Mouse (Mus musculus) kidney, postnatal 0 days (tissue): ENCODE results near the gene Slc44a4. TPM values are rescaled to one million over a fixed set of nuclear protein-coding genes. Genes with fewer than 3 reads are reported as not detected.

Source experiments
- ATAC-seq: fragments of 200-750 bp; cut with Nextera tagmentation; replicated peaks from 2 replicates; pipeline ENCODE4 v1.8.0; 2017; ENCODE audit warnings: low read depth, moderate number of reproducible peaks, moderate TSS enrichment, moderate library complexity; ENCODE audit not compliant: low FRiP score
- DNase-seq: peaks from one replicate; pipeline ENCODE4 v3.0.0-alpha.2; 2016; ENCODE audit warnings: low spot score
- H3K27ac ChIP-seq: fragments of 300-500 bp; sonication (generic); 2 replicates; pipeline ENCODE4 v1.5.1; 2014; ENCODE audit warnings: mild to moderate bottlenecking
- H3K27me3 ChIP-seq: fragments of 300-500 bp; sonication (generic); 2 replicates; pipeline ENCODE4 v1.6.1; 2014; ENCODE audit warnings: low read length, mixed read lengths; ENCODE audit not compliant: insufficient read depth
- H3K36me3 ChIP-seq: fragments of 300-500 bp; sonication (generic); 2 replicates; pipeline ENCODE4 v1.6.1; 2014; ENCODE audit warnings: low read length, mixed read lengths; ENCODE audit not compliant: insufficient read depth
- H3K4me1 ChIP-seq: fragments of 300-500 bp; sonication (generic); replicated peaks from 2 replicates; pipeline ENCODE4 v1.6.1; 2014; ENCODE audit warnings: antibody characterized with exemption, low read length, mixed read lengths; ENCODE audit not compliant: insufficient read depth
- H3K4me2 ChIP-seq: fragments of 300-500 bp; sonication (generic); 2 replicates; pipeline ENCODE4 v1.6.1; 2014; ENCODE audit warnings: mild to moderate bottlenecking, low read length, moderate library complexity, mixed read lengths
- H3K4me3 ChIP-seq: fragments of 300-500 bp; sonication (generic); replicated peaks from 2 replicates; pipeline ENCODE4 v1.5.1; 2014; ENCODE audit warnings: low read depth, low read length
- H3K9ac ChIP-seq: fragments of 300-500 bp; sonication (generic); 2 replicates; pipeline ENCODE4 v1.6.1; 2014; ENCODE audit warnings: low read depth, low read length
- H3K9me3 ChIP-seq: fragments of 300-500 bp; sonication (generic); replicated peaks from 2 replicates; pipeline ENCODE4 v1.6.1; 2016; ENCODE audit warnings: low read length, inconsistent platforms, mixed read lengths
- CTCF ChIP-seq: IDR thresholded peaks from 2 replicates; pipeline ENCODE4 v1.5.1; 2016; ENCODE audit warnings: antibody characterized with exemption, low read depth, mild to moderate bottlenecking, moderate library complexity
- WGBS: fragments of 180-500 bp; shearing (Covaris S2); extraction: QIAGEN DNeasy Blood & Tissue Kit; methylation state at CpG from one replicate; pipeline ENCODE4 v1.1.7; 2014; 5-methylcytosine and 5-hydroxymethylcytosine counted together
- polyA plus RNA-seq: library from polyadenylated mRNA; unstranded; fragments of >200 nt; fragmentation: Nextera tagmentation; extraction: Ambion mirVana; gene quantifications from 2 replicates; pipeline ENCODE4 v1.2.1, GENCODE M21; 2015

The Slc44a4 gene
- 24.2 and 27.3 TPM in 2 replicates for polyA plus RNA-seq

GRCm38 (mm10) chr17:34913930-34914665 lies at the start of gene Slc44a4:
Gene Slc44a4, plus strand, starts transcription at chr17:34914466.
- peak within 1 kb of the TSS; percentile 41 for H3K4me2 ChIP-seq
- peaks cover 43% of the 10 kb centered on the region for H3K36me3 ChIP-seq
- no peaks in the 10 kb centered on the region for H3K9me3 ChIP-seq
- no peak within 1 kb of the TSS; the same call in 1 of the 2 replicates for H3K9ac ChIP-seq
- ATAC-seq (0 out of 2 replicates have a peak, but pooled peaks have one; percentile 9), DNase-seq (no peak)
- TF ChIP-seq CTCF = no peak
- no peaks in the 10 kb centered on the region for H3K4me1 ChIP-seq
- WGBS = 32% methylated on average over 18 of the region's 18 CpGs
- H3K27ac ChIP-seq = peak within 1 kb of the TSS; percentile 75
- 0 out of 2 replicates have a peak within 1 kb of the TSS, but pooled peaks have one; percentile 8 for H3K4me3 ChIP-seq
- H3K27me3 ChIP-seq = no peaks in the 10 kb centered on the region

GRCm38 (mm10) chr17:34865981-34866380 lies 48.3 kb upstream of the Slc44a4 start:
- no peak for DNase-seq
- no peak overlapping the region for H3K27ac ChIP-seq
- H3K4me2 ChIP-seq = no peak overlapping the region
- no peak overlapping the region for H3K4me3 ChIP-seq
- no peaks in the 10 kb centered on the region for H3K27me3 ChIP-seq
- H3K9ac ChIP-seq = no peak overlapping the region
- WGBS = 46% methylated on average over 7 of the region's 7 CpGs
- H3K9me3 ChIP-seq = no peaks in the 10 kb centered on the region
- no peak for ATAC-seq
- no peaks in the 10 kb centered on the region for H3K36me3 ChIP-seq
- 0 out of 2 replicates have a peak, but pooled peaks cover 10% of the 10 kb centered on the region for H3K4me1 ChIP-seq
- TF ChIP-seq CTCF = no peak

DNA sequence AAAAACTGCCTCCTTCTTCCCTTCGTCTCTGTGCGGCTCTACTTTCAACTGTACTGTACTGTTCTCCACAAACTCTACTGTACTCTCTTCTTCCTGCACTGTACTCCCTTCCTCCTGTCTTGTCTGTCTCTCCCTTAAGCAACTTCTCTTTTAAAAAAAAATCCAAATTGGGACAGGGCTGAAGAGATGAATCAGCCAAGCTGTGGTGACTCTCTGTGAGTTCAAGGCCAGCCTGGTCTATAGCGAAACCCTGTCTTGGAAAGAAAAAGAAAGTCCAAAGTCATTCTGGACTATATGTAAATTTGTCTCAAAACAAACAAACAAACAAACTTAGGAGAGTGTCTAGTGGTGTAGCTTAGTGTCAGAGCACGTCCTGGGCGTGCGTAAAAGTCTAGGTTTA lies 39.9 kb upstream of the Slc44a4 start:
- H3K4me3 ChIP-seq = no peak overlapping the region
- 87% methylated on average over 6 of the region's 6 CpGs for WGBS
- no peaks in the 10 kb centered on the region for H3K36me3 ChIP-seq
- H3K4me1 ChIP-seq = no peaks in the 10 kb centered on the region
- H3K9me3 ChIP-seq = no peaks in the 10 kb centered on the region
- no peak overlapping the region for H3K27ac ChIP-seq
- H3K4me2 ChIP-seq = no peak overlapping the region
- no peaks in the 10 kb centered on the region for H3K27me3 ChIP-seq
- TF ChIP-seq CTCF = no peak
- DNase-seq = no peak
- H3K9ac ChIP-seq = no peak overlapping the region
- ATAC-seq = no peak

- no peak within 1 kb of the TSS for H3K9ac ChIP-seq
- no peaks in the 10 kb centered on the region for H3K9me3 ChIP-seq
- no peaks in the 10 kb centered on the region for H3K27me3 ChIP-seq
- no peak within 1 kb of the TSS for H3K4me2 ChIP-seq
- 0 out of 2 replicates have a peak, but pooled peaks cover 4% of the 10 kb centered on the region for H3K4me1 ChIP-seq
- H3K4me3 ChIP-seq = no peak within 1 kb of the TSS
- ATAC-seq = no peak
- H3K36me3 ChIP-seq = no peaks in the 10 kb centered on the region
- TF ChIP-seq CTCF = no peak
- DNase-seq = no peak
- WGBS = 55% methylated on average over 11 of the region's 11 CpGs
- H3K27ac ChIP-seq = no peak within 1 kb of the TSS
Observed at GRCm38 (mm10) chr17:34879336-34879879, 34.9 kb upstream of the Slc44a4 start, which contains the start of gene Zbtb12. Gene Zbtb12, plus strand, starts transcription at chr17:34879483.

DNA sequence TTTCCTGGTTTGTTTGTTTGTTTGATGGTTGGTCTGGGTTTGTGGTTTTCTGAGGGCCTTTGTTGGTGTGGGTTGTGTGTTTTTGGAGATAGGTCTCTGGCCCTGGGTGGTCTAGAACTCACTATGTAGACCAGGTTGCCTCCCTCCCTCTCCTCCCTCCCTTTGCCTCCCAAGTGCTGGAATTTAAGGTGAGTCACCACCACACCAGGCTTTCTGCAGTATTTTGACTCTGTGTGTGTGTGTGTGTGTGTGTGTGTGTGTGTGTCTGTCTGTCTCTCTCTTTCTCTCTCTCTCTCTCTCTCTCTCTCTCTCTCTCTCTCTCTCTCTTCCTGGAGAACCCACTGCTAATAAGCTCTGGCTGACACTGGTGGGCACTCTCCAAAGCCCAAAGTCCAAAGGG lies 33.1 kb upstream of the Slc44a4 start:
- no peak for ATAC-seq
- no peak for TF ChIP-seq CTCF
- Histone ChIP-seq H3K4me1 (0 out of 2 replicates have a peak, but pooled peaks cover 4% of the 10 kb centered on the region), H3K9me3 (no peaks in the 10 kb centered on the region), H3K4me3 (no peak overlapping the region), H3K36me3 (no peaks in the 10 kb centered on the region), H3K4me2 (no peak overlapping the region), H3K27me3 (no peaks in the 10 kb centered on the region), H3K27ac (no peak overlapping the region), H3K9ac (no peak overlapping the region)
- no peak for DNase-seq

GRCm38 (mm10) chr17:34881683-34882310 lies 32.5 kb upstream of the Slc44a4 start, which contains the start of gene Gm20547:
Gene Gm20547, minus strand, starts transcription at chr17:34882042.
- DNase-seq (no peak), ATAC-seq (no peak)
- Histone ChIP-seq H3K4me3 (no peak within 1 kb of the TSS), H3K27ac (no peak within 1 kb of the TSS), H3K27me3 (no peaks in the 10 kb centered on the region), H3K9me3 (no peaks in the 10 kb centered on the region), H3K9ac (0 out of 2 replicates have a peak within 1 kb of the TSS, but pooled peaks have one; percentile 14), H3K36me3 (no peaks in the 10 kb centered on the region), H3K4me2 (peak within 1 kb of the TSS; percentile 30), H3K4me1 (0 out of 2 replicates have a peak, but pooled peaks cover 4% of the 10 kb centered on the region)
- TF ChIP-seq CTCF = no peak
- WGBS = 6% methylated on average over 15 of the region's 15 CpGs
